Mouse (Mus musculus): ENCODE data around the gene Otop2.

The Otop2 gene

GRCm38 (mm10) chr11:115345515-115345914 lies 38.6 kb downstream of the Otop2 start:
- DNase-seq (ENCODE audit: inconsistent ontology term): no peak

- DNase-seq (ENCODE audit: inconsistent ontology term): no peak
Observed at GRCm38 (mm10) chr11:115348681-115349248, 41.8 kb downstream of the Otop2 start.

DNA sequence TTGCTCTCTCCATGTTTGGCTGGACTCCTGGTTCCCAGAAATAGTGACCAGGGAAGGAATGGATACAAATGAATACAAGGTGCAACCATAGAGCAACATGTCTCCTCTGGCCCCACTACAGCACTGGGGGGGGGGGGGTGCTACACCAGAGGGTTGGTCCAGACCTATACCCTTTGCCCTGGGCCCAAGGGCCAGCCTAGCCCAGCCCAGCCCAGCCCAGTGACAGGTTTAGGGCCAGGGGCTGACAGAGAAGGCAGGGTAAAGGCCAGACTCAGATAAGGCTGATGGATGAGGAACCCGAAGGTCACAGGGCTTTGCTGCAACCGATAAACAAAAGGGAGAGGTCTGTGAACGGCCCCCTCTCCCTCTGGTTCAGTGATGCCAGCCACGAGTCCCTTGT lies 43.0 kb downstream of the Otop2 start:
- DNase-seq (ENCODE audit: inconsistent ontology term): no peak

DNA sequence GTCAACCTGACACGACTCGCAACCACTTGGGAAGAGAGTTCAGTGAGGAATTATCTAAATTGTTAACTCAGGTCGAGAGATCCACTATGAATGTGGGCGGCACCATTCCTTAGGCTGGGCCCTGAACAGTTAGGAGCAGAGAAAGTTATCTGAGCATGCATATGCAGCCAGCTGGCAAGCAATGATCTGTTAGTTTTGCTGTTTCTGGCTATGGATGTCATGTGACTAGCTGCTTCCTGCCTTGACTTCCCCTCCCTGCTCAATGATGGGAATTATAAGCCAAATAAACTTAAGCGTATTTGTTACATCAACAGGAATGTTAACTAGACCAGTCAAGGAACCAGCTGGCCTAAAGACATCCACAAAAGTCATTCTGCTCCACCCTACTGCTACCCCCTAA lies 46.4 kb downstream of the Otop2 start:
- no peak for DNase-seq (ENCODE audit: inconsistent ontology term)

GRCm38 (mm10) chr11:115354183-115354582 lies 47.2 kb downstream of the Otop2 start:
- DNase-seq (ENCODE audit: inconsistent ontology term): peak; percentile 67

DNA sequence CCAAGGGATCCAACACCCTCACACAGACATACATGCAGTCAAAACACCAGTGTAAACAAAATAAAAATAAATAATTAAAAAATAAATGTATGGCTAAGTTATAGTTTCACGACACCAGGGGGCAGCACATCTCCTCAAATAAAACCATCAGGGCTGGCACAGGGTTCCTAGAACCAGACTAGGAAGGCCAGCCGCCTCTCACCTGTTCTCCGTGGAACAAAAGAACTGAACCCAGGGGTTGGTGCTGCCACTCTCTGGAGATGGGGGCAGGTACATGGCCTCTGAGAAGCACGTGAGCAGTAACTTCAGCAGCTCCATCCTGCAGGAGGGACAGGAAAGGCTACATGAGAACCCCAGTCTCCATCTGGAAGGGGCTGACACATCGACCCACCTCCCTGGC lies 51.5 kb downstream of the Otop2 start:
- DNase-seq (ENCODE audit: inconsistent ontology term): peak; percentile 33

- peak; percentile 46 for DNase-seq (ENCODE audit: inconsistent ontology term)
Observed at GRCm38 (mm10) chr11:115359293-115359692, 52.3 kb downstream of the Otop2 start.

- DNase-seq (ENCODE audit: inconsistent ontology term): no peak
Observed at GRCm38 (mm10) chr11:115359726-115360125, 52.8 kb downstream of the Otop2 start.

DNA sequence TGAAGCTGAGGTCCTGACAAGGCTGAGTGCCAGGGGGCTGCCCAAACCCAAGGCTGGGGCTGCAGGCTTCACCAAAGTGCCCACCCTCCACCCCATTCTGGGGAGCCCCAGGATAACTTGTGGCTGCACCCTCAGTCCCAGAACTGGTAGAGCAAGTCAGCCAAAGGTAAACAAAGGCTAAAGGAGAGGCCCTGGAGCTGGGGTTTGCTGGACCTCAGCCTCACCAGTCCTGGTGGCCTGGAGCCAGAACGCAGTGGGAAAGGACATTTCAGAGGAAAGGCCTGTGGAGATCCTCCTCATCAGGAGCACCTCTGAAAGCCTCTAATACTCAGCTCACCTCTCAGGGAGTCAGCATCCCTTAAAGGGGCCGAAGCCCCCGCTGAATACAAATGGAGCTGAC lies 57.2 kb downstream of the Otop2 start:
- no peak for DNase-seq (ENCODE audit: inconsistent ontology term)

- DNase-seq (ENCODE audit: inconsistent ontology term): peak; percentile 35
Observed at GRCm38 (mm10) chr11:115366039-115366705, 59.2 kb downstream of the Otop2 start.

- peak; percentile 51 for DNase-seq (ENCODE audit: inconsistent ontology term)
Observed at GRCm38 (mm10) chr11:115366706-115367394, 59.9 kb downstream of the Otop2 start.

- peak; percentile 83 for DNase-seq (ENCODE audit: inconsistent ontology term)
Observed at GRCm38 (mm10) chr11:115367395-115367944, 60.5 kb downstream of the Otop2 start, which contains the start of gene Hid1. TSS of gene Hid1 (minus strand) at chr11:115367756.

DNA sequence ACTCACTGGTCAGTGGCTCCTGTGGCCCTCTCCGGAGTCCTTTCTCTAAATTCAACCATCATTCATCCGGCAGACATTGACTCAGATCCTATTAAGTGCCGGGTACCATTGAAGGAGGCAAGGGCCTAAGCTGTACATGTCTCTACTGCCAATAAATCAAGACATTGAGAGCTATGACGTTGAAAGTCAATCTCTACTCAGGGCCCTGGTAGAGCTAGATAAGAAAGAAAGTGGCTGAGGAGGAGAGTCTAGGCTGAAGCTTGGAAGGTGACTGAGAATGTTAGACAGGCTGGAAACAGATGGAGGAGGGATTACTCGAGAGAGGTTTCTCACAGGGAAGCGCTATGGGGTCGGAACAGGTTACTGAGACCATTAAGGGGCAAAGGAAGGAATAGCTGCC lies 63.4 kb downstream of the Otop2 start:
- no peak for DNase-seq (ENCODE audit: inconsistent ontology term)

DNA sequence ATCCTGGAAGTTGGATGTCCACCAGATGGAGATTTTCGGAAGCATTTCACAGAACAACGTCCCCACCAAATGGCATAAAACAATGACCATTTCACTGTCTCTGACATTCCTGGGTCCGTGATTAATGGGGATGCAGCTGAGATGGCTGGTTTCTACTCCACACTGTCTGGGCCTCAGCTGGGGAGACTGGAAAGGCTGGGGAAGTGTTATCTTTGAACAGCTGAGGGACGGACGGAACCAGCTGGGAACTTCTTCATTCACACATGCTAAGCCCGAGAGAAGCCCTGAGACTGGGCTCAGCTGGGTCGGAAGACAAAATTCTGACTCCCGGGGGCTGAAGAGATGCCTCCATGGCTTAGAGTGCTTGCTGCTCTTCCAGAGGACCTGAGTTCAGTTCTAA lies 64.4 kb downstream of the Otop2 start:
- DNase-seq (ENCODE audit: inconsistent ontology term): no peak

DNA sequence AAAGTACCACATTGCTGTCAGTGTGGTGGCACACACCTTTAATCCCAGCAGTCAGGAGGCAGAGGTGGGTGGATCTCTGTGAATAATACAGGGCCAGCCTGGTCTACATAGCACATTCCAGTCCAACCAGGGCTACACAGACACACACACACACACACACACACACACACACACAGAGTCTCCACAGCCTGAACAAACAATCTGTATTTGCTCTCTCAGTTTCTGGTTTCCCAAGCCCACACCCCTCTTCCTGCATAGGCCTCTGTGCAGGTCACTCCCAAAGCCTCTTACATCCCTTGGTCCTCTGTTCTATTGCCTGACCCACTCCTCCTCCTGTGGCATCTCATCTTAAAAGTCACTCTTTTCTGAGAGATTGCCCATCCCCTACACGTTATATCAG lies 65.1 kb downstream of the Otop2 start:
- DNase-seq (ENCODE audit: inconsistent ontology term): no peak

DNA sequence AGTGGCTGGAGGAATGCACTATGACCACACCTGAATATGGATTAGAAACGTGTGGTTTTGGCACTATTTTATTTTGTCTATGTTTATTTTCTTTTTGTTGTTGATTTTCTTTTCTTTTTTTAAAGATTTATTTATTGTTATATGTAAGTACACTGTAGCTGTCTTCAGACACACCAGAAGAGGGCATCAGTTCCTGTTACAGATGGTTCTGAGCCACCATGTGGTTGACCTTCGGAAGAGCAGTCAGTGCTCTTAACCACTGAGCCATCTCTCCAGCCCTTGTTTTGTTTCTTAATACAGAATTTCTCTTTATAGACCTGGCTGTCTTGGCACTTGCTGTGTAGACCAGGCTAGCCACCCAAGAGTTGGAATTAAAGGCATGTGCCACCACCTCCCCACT lies 65.8 kb downstream of the Otop2 start:
- no peak for DNase-seq (ENCODE audit: inconsistent ontology term)

- peak; percentile 82 for DNase-seq (ENCODE audit: inconsistent ontology term)
Observed at GRCm38 (mm10) chr11:115373805-115374694, 67.1 kb downstream of the Otop2 start.

GRCm38 (mm10) chr11:115374695-115375425 lies 67.9 kb downstream of the Otop2 start:
- DNase-seq (ENCODE audit: inconsistent ontology term): no peak

DNA sequence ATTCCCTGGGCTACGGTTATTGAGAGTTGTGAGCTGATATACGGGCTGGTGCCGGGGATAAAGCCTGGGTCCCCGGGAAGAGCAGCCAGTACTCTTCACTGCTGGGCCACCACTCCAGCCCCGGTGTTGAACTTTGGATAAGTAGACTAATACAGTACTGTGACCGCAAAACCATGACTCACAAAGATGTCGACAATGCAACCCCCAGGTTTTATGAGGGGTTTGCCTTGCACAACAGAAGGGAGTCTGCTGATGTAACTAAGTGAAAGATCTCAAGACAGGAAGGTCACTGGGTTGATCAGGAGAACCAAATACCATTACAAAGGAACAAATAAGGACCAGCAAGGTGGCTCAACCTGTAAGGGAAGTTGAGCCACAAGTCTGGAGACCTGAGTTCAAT lies 69.8 kb downstream of the Otop2 start:
- no peak for DNase-seq (ENCODE audit: inconsistent ontology term)

DNA sequence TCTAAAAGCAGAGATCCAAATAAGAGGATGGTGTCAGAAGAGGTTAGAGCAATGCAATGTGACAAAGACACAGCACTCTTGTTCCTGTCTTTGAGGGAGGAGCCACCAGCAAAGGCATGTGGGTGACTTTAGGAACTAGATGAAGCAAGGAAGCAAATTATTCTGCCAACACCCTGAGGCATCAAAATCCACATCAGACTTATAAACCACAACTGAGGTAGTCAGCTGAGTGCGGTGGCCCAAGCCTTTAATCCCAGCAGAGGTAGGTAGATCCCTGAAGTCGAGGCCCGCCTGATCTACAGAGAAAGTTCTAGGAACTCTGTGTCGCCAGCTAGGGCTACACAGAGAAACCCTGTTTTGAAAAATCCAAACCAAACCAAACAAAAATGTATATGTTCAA lies 70.3 kb downstream of the Otop2 start:
- no peak for DNase-seq (ENCODE audit: inconsistent ontology term)

DNA sequence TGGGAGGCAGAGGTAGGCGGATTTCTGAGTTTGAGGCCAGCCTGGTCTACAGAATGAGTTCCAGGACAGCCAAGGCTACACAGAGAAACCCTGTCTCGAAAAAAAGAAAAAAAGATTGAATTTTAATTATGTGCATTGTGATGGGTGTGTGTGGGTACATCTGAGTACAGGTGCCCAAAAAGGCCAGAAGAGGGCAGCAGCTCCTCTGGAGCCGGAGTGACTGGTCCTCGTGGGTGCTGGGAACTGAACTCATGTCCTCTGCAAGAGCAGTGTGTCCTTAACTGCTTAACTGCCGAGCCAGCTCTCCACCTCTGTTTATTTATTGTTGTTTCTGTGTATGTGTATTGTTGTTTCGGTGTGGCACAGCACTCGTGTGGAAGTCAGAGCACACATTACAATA lies 70.9 kb downstream of the Otop2 start:
- DNase-seq (ENCODE audit: inconsistent ontology term): no peak

Data from Muller cell, postnatal 12 days (primary cell).